Mouse (Mus musculus) MEL (cell line): ENCODE data around the gene Oas1f.

Experiments used
- CTCF ChIP-seq, 3 experiments: IDR thresholded peaks in 2 of 3; conservative IDR thresholded peaks in 1 of 3; 2 replicates each; pipeline ENCODE4 v1.5.1; 2011 to 2012; ENCODE audit warnings: low read length in 3 of 3, low read depth in 2 of 3, mild to moderate bottlenecking in 2 of 3, improper control_type of control experiment in 1 of 3, inconsistent platforms in 1 of 3, mixed read lengths in 1 of 3, moderate library complexity in 1 of 3; ENCODE audit not compliant: control insufficient read depth in 1 of 3, insufficient read depth in 1 of 3, poor library complexity in 1 of 3, severe bottlenecking in 1 of 3
- MAX ChIP-seq: IDR thresholded peaks from 2 replicates; pipeline ENCODE4 v1.6.1; 2011; ENCODE audit warnings: low read length, improper control_type of control experiment
- TAL1 ChIP-seq: IDR thresholded peaks from 2 replicates; pipeline ENCODE4 v1.6.1; 2012; ENCODE audit warnings: mild to moderate bottlenecking, inconsistent platforms, low read length, moderate library complexity, mixed read lengths

GRCm38 (mm10) chr5:120870081-120870480, 22.9 kb downstream of the Oas1f start:
- no peak for TF ChIP-seq CTCF (IDR thresholded peaks at IDR 0.05 in 2 of 3, conservative IDR thresholded peaks at IDR 0.05 in 1 of 3; ENCODE audit: control insufficient read depth in 1 of 3, insufficient read depth in 1 of 3, low read depth in 2 of 3, low read length in 3 of 3, poor library complexity in 1 of 3, severe bottlenecking in 1 of 3)
- TF ChIP-seq MAX, result no peak
- TF ChIP-seq TAL1, result no peak
